Mouse (Mus musculus): ENCODE measurements at regions not wholly inside any gene's neighbourhood (a gene's known extent, or its start where the extent isn't known, plus 50 kb on each side); places are given as distances from the start of the nearest gene placed in this dataset.

DNA sequence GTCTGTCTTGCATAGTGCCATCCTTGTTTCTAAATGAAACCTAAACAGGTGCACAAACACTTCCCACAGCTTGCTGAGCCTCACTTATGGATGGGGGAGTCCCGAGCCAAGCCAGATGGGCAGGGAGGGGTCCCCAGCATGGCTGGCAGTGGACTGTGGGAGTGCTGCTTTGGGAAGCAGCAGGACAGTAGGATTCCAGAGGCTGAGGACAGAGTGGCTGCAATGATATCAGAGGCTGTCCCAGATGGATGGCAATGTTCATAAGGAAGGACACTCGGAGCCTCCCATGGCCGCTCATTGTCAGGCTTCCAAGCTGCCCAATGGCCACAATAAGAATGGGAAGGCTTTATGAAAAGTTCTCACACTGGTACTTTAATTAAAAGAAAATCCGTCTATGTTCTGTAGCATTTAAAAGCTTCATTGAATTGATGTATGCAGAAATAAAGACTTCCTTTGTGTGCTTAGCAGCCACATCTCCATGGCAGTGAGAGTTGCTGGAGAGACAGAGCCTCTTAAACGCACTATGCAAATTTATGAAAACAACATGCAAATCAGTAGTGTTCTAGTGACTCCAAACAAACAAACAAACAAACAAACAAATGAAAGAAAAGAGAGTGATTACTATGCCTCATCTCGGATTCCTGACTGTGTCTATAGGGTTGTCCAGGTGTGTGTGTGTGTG is 287.2 kb upstream of the Kif2a start:
- TF ChIP-seq CTCF (IDR thresholded peaks at IDR 0.05; ENCODE audit: low read depth) (no peak), EP300 (IDR thresholded peaks at IDR 0.05; ENCODE audit: low read depth) (no peak)
